Mouse (Mus musculus): Measurements from ENCODE around the gene Olfr295.

The Olfr295 gene

GRCm38 (mm10) chr7:86583562-86583961, at the start of gene Olfr295:
TSS of gene Olfr295 (plus strand) at chr7:86583862.
- no peak for DNase-seq (ENCODE audit: low read depth, low spot score)

- no peak for DNase-seq (ENCODE audit: low read depth, low spot score)
Observed at GRCm38 (mm10) chr7:86616543-86616942, 32.9 kb downstream of the Olfr295 start, which contains the start of gene Olfr294. TSS of gene Olfr294 (minus strand) at chr7:86616643.

Measured in retina, postnatal 7 days (tissue).